Mouse (Mus musculus): ENCODE measurements at regions not wholly inside any gene's neighbourhood (a gene's known extent, or its start where the extent isn't known, plus 50 kb on each side); places are given as distances from the start of the nearest gene placed in this dataset.
"Not testable (repeated sequence)": the region's sequence is repeated elsewhere in the genome, so short reads cannot be mapped to it uniquely, and the experiment has no call there.

DNA sequence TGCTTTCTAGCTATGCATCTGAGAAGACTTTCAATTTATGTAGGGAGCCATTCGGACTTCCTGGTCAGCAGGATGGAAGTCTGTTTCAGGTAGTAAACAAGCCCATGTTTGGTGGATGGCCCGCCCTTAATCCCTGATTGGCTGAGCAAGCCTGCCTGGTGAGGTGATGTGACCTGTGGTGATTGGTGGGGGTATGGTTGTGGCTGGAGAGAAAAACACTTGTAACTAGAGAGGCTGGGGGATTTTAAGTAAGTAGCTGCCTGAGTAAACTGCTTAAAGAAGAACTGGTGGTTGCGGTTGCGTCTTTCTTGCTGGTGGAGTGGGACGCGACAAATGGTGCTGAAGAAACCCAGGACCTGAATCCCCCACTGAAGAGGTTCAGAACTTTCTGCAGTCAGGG, 103.2 kb downstream of the Zxdb start:
- not testable (repeated sequence) for TF ChIP-seq MAX (IDR thresholded peaks at IDR 0.05); CTCF (IDR thresholded peaks at IDR 0.05; ENCODE audit: control insufficient read depth, insufficient read depth, insufficient read length); CEBPB (IDR thresholded peaks at IDR 0.05; ENCODE audit: low read depth); MYOD1 (IDR thresholded peaks at IDR 0.05; ENCODE audit: control insufficient read depth, insufficient read length, low read depth)
